Mouse (Mus musculus) lung, postnatal 25 days (tissue): ENCODE data around the gene Plcxd2.

Source experiments
- DNase-seq: peaks from one replicate; pipeline ENCODE4 v3.0.0; 2022; ENCODE audit warnings: low spot score

Plcxd2 gene

DNA sequence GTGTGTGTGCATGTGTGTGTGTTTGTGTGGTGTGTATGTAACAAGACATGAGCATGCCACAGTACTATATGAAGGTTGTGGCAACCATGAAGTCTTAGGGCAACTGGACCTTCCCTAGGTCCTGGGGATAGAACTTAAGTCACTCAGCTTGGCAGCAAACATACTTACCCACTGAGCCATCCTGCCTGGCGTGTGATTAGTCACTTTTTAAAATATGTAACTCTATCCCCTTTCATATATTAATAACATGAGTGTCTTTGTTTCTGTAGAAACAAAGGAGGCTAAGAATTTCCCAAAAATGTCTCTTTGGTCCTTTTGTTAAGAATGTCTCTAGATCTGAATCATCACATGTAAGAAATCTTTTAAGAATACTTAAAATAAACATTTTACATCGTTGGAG lies 72.6 kb downstream of the Plcxd2 start:
- no peak for DNase-seq

DNA sequence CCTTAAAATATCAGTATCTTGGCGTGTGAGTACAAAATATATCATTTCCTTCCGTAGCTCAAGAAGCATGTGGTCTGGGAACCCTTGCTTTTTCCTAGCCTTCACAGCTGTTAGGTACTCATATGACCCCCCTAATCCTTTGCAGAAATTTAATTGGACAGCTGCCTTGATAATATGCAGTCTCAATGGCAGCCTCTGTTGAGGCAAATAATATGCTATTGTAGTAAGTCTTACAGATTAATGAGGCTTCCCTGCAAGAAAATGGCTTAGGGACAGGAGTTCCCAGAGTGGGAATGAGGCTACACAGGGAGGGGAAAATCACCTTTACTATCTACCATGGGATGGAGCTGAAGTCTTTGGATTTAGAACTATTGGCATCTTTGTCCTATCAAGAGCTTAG lies 73.5 kb downstream of the Plcxd2 start:
- DNase-seq = no peak

GRCm38 (mm10) chr16:45935956-45936483 lies 74.0 kb downstream of the Plcxd2 start:
- DNase-seq = no peak

GRCm38 (mm10) chr16:45934721-45935407 lies 75.2 kb downstream of the Plcxd2 start:
- no peak for DNase-seq

- DNase-seq = peak; percentile 32
Observed at GRCm38 (mm10) chr16:45930308-45930707, 79.7 kb downstream of the Plcxd2 start.

GRCm38 (mm10) chr16:45928090-45928489 lies 81.9 kb downstream of the Plcxd2 start:
- DNase-seq = no peak

DNA sequence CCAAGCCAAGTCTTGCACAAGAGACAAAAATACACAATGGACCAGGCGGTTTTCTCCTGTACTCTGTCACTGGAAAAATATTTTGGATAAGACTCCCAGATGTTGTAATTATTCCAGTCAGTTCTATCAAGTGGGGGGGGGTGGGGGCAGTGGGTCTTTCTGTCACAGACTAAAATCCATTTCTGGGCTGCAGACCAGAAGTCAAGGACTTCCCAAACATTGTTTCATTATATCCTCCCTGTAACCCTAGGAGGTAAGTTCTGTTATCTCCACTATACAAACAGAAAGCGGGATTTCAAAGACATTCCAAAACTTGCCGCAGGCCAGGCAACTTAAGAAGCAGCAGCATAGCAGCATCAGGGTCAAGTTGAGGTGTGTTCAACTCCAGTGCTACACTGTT lies 82.4 kb downstream of the Plcxd2 start:
- peak; percentile 76 for DNase-seq

DNA sequence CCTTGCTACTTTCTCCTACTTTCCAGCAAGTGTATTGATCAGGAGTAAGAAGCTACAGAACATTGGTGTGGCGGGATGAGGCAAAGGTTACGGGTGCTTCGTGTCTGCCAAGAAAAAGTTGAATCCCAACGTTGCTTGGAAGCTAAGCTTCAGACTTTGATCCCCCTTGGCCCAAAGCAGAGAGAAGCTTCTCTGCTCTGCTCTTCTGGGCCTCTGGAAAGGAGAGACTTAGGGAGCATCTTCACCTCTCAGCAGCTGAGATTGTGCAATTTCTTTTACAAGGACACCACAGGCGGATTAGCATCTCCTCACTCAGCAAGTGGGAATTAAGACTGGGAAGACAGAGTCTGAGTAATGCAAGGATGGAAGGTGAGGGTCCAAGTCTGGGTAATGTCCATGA lies 83.1 kb downstream of the Plcxd2 start:
- no peak for DNase-seq

- DNase-seq = no peak
Observed at GRCm38 (mm10) chr16:45923731-45924424, 86.1 kb downstream of the Plcxd2 start.

DNA sequence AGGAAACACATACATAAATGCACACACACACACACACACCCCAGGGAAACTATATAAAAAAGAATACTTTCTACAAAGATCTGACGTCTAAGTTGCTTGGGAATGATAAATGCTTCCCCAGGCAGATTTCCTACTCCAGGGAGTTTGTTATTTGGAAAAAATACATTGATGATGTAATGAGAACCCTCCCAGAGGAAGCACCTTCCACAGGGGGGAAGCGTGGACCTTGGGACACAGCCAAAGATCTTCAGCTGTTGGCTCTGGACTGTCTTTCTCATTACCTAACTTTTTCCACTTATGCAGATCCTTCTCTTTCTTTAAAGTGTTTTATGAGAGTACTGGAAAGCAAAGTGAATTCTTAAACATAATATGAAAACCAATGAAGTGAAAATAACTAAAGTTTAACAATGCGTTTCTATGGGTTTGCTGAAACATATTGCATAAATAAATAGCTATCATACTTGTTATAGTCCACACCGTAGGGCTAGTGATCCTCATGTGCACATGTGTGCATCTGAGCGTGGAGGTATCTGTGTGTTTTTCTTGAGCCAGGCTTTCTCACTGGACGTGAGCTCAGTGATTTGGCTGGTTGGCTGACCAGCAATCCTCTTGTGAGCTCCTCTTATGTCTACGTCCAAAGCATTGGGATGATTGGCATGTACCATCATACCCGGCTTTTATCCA lies 87.3 kb downstream of the Plcxd2 start:
- peak; percentile 47 for DNase-seq

DNA sequence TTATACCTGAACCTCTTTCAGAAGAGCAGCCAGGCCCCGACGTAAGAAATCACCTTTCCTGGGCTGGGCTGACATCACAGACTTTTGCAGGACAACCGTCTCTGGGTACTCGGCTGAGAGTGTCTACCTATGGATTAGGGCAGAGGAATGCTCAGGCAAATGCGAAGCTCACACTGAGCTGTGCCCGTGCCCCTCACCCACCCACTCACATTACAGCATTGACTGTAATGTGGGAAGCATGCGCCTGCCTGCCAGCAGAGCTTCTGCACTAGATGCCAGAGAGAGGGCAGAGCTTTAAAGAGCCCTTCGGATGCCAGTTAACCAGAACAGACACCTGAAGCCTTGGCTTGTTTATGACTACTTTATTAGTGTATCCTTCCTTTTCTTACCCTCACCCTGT lies 90.4 kb downstream of the Plcxd2 start:
- DNase-seq = no peak
